Mouse (Mus musculus) MEL (cell line): Measurements from ENCODE around the gene Slc9a2. TPM values are rescaled to one million over a fixed set of nuclear protein-coding genes. Genes with fewer than 3 reads are reported as not detected.
A peak's percentile ranks its signal among the peaks of the same experiment; 100 is the strongest.

Source experiments
- DNase-seq: peaks from one replicate; pipeline ENCODE4 v3.0.0; 2011; ENCODE audit warnings: low read depth, low spot score
- H3K27ac ChIP-seq: 2 replicates; pipeline ENCODE4 v1.5.1; 2012; ENCODE audit warnings: low read depth, mild to moderate bottlenecking, control low read depth, low read length, moderate library complexity; ENCODE audit not compliant: control insufficient read depth
- H3K27me3 ChIP-seq, 2 experiments: fragments of 150-350 bp in 1 of 2; sonication (generic) in 1 of 2; 2 replicates each; pipeline ENCODE4 v1.6.1; 2012; ENCODE audit warnings: low read length in 2 of 2, mild to moderate bottlenecking in 2 of 2, improper control_type of control experiment in 1 of 2, moderate library complexity in 1 of 2; ENCODE audit not compliant: insufficient read depth in 2 of 2, control insufficient read depth in 1 of 2
- H3K36me3 ChIP-seq, 2 experiments: 2 replicates each; pipeline ENCODE4 v1.6.1; 2012 to 2014; ENCODE audit warnings: low read length in 2 of 2, improper control_type of control experiment in 1 of 2, inconsistent platforms in 1 of 2, mild to moderate bottlenecking in 1 of 2; ENCODE audit not compliant: insufficient read depth in 2 of 2, control insufficient read depth in 1 of 2
- H3K4me1 ChIP-seq, 2 experiments: fragments of 150-350 bp in 1 of 2; sonication (generic) in 1 of 2; 2 replicates each; pipeline ENCODE4 v1.6.1; 2012; ENCODE audit warnings: low read length in 2 of 2, improper control_type of control experiment in 1 of 2, mild to moderate bottlenecking in 1 of 2; ENCODE audit not compliant: insufficient read depth in 2 of 2, control insufficient read depth in 1 of 2
- H3K4me3 ChIP-seq, 2 experiments: fragments of 150-350 bp in 1 of 2; sonication (generic) in 1 of 2; 2 replicates each; pipeline ENCODE4 v1.5.1; 2012; ENCODE audit warnings: low read depth in 2 of 2, low read length in 2 of 2, mild to moderate bottlenecking in 2 of 2, moderate library complexity in 2 of 2, control low read depth in 1 of 2, improper control_type of control experiment in 1 of 2; ENCODE audit not compliant: control insufficient read depth in 1 of 2, insufficient read depth in 1 of 2
- H3K79me2 ChIP-seq: 2 replicates; pipeline ENCODE4 v1.6.1; 2012; ENCODE audit warnings: mild to moderate bottlenecking, low read length, moderate library complexity; ENCODE audit not compliant: control insufficient read depth, poor library complexity, insufficient read depth
- H3K9ac ChIP-seq: 2 replicates; pipeline ENCODE4 v1.6.1; 2012; ENCODE audit warnings: low read depth, mild to moderate bottlenecking, control low read depth, low read length, moderate library complexity; ENCODE audit not compliant: control insufficient read depth, poor library complexity, severe bottlenecking
- H3K9me3 ChIP-seq: fragments of 150-350 bp; sonication (generic); replicated peaks from 2 replicates; pipeline ENCODE4 v1.6.1; 2012; ENCODE audit warnings: mild to moderate bottlenecking, low read length, improper control_type of control experiment, moderate library complexity; ENCODE audit not compliant: insufficient read depth
- CHD1 ChIP-seq: IDR thresholded peaks from 2 replicates; pipeline ENCODE4 v1.6.1; 2012; ENCODE audit warnings: low read depth, mild to moderate bottlenecking, inconsistent platforms, low read length, improper control_type of control experiment
- CTCF ChIP-seq, 3 experiments: IDR thresholded peaks in 2 of 3; conservative IDR thresholded peaks in 1 of 3; 2 replicates each; pipeline ENCODE4 v1.5.1; 2011 to 2012; ENCODE audit warnings: low read length in 3 of 3, low read depth in 2 of 3, mild to moderate bottlenecking in 2 of 3, improper control_type of control experiment in 1 of 3, inconsistent platforms in 1 of 3, mixed read lengths in 1 of 3, moderate library complexity in 1 of 3; ENCODE audit not compliant: control insufficient read depth in 1 of 3, insufficient read depth in 1 of 3, poor library complexity in 1 of 3, severe bottlenecking in 1 of 3
- E2F4 ChIP-seq: IDR thresholded peaks from 2 replicates; pipeline ENCODE4 v1.6.1; 2011; ENCODE audit warnings: low read depth, low read length, improper control_type of control experiment, borderline replicate concordance
- EP300 ChIP-seq, 2 experiments: IDR thresholded peaks; 2 replicates each; pipeline ENCODE4 v1.6.1; 2011; ENCODE audit warnings: improper control_type of control experiment in 2 of 2, low read length in 2 of 2, low read depth in 1 of 2, mild to moderate bottlenecking in 1 of 2
- ETS1 ChIP-seq: IDR thresholded peaks from 2 replicates; pipeline ENCODE4 v1.6.1; 2012; ENCODE audit warnings: low read depth, mild to moderate bottlenecking, inconsistent platforms, low read length, improper control_type of control experiment, moderate library complexity
- MAFK ChIP-seq: IDR thresholded peaks from 2 replicates; pipeline ENCODE4 v1.6.1; 2011; ENCODE audit warnings: low read depth, mild to moderate bottlenecking, low read length, improper control_type of control experiment, borderline replicate concordance
- MYC ChIP-seq: IDR thresholded peaks from 2 replicates; pipeline ENCODE4 v1.6.1; 2011; ENCODE audit warnings: low read depth, mild to moderate bottlenecking, low read length, improper control_type of control experiment, moderate library complexity
- POLR2AphosphoS2 ChIP-seq: IDR thresholded peaks from 2 replicates; pipeline ENCODE4 v1.6.1; 2011; ENCODE audit warnings: low read length, improper control_type of control experiment
- SMC3 ChIP-seq: IDR thresholded peaks from 2 replicates; pipeline ENCODE4 v1.6.1; 2011; ENCODE audit warnings: low read depth, low read length, improper control_type of control experiment
- TAL1 ChIP-seq: IDR thresholded peaks from 2 replicates; pipeline ENCODE4 v1.6.1; 2012; ENCODE audit warnings: mild to moderate bottlenecking, inconsistent platforms, low read length, moderate library complexity, mixed read lengths
- USF1 ChIP-seq: IDR thresholded peaks from 2 replicates; pipeline ENCODE4 v1.6.1; 2014; ENCODE audit warnings: low read depth, mild to moderate bottlenecking, inconsistent platforms, low read length, improper control_type of control experiment, moderate library complexity
- ZMIZ1 ChIP-seq: IDR thresholded peaks from 2 replicates; pipeline ENCODE4 v1.6.1; 2012; ENCODE audit warnings: low read depth, mild to moderate bottlenecking, inconsistent platforms, low read length, improper control_type of control experiment, moderate library complexity
- polyA plus RNA-seq, 2 experiments: library from polyadenylated mRNA; stranded (reverse) in 1 of 2; unstranded in 1 of 2; fragments of >175 nt in 1 of 2; fragments of >200 nt in 1 of 2; gene quantifications; 2 replicates each; pipeline versions ENCODE4 v1.2.1 to v1.2.4; 2012; ENCODE audit warnings: low replicate concordance in 2 of 2, low read depth in 1 of 2; ENCODE audit not compliant: insufficient read length in 2 of 2, insufficient read depth in 1 of 2, missing spikeins in 1 of 2
- total RNA-seq: library from RNA; depleted of rRNA; stranded (reverse); fragments of 300-350 nt; gene quantifications from 2 replicates; pipeline ENCODE4 v1.2.3, GENCODE M21; 2012

Gene Slc9a2
- total and polyA plus RNA-seq, 3 experiments = not detected

- no peaks in the 10 kb centered on the region for H3K9me3 ChIP-seq
- H3K27me3 ChIP-seq = no peaks in the 10 kb centered on the region
- no peak overlapping the region for H3K9ac ChIP-seq
- TF ChIP-seq MAFK (no peak), EP300 (IDR thresholded peaks at IDR 0.05; ENCODE audit: low read depth in 1 of 2, low read length in 2 of 2) (no peak)
- H3K79me2 ChIP-seq = no peaks in the 10 kb centered on the region
- no peaks in the 10 kb centered on the region for H3K36me3 ChIP-seq
- H3K4me1 ChIP-seq = no peaks in the 10 kb centered on the region
- no peak for DNase-seq
- no peak overlapping the region for H3K27ac ChIP-seq
- no peak overlapping the region for H3K4me3 ChIP-seq
Measured at GRCm38 (mm10) chr1:40759751-40760445, 79.5 kb downstream of the Slc9a2 start.

GRCm38 (mm10) chr1:40764042-40764441 lies 83.7 kb downstream of the Slc9a2 start:
- H3K36me3 ChIP-seq = no peaks in the 10 kb centered on the region
- H3K79me2 ChIP-seq = no peaks in the 10 kb centered on the region
- no peaks in the 10 kb centered on the region for H3K27me3 ChIP-seq
- peak in 1 of 3 experiments; percentile 18; a peak in 2 of 6 replicates for TF ChIP-seq CTCF (IDR thresholded peaks at IDR 0.05 in 2 of 3, conservative IDR thresholded peaks at IDR 0.05 in 1 of 3; ENCODE audit: control insufficient read depth in 1 of 3, insufficient read depth in 1 of 3, low read depth in 2 of 3, low read length in 3 of 3, poor library complexity in 1 of 3, severe bottlenecking in 1 of 3)
- no peak for TF ChIP-seq ZMIZ1
- TF ChIP-seq, all 39 proteins: peak for 1
- DNase-seq = no peak
- Histone ChIP-seq H3K9me3 (no peaks in the 10 kb centered on the region), H3K4me1 (no peaks in the 10 kb centered on the region), H3K9ac (no peak overlapping the region), H3K4me3 (no peak overlapping the region), H3K27ac (no peak overlapping the region)

GRCm38 (mm10) chr1:40764701-40765275 lies 84.4 kb downstream of the Slc9a2 start:
- H3K27me3 ChIP-seq = no peaks in the 10 kb centered on the region
- no peaks in the 10 kb centered on the region for H3K36me3 ChIP-seq
- H3K9me3 ChIP-seq = no peaks in the 10 kb centered on the region
- no peaks in the 10 kb centered on the region for H3K4me1 ChIP-seq
- no peaks in the 10 kb centered on the region for H3K79me2 ChIP-seq
- no peak overlapping the region for H3K27ac ChIP-seq
- no peak overlapping the region for H3K9ac ChIP-seq
- TF ChIP-seq E2F4 (no peak), POLR2AphosphoS2 (no peak), SMC3 (no peak), ETS1 (no peak), USF1 (no peak), TAL1 (no peak), MYC (no peak), CHD1 (no peak)
- no peak for DNase-seq
- H3K4me3 ChIP-seq = no peak overlapping the region
